23 mouse cellular contexts compared by ENCODE assay signal in the genomic region with DNA sequence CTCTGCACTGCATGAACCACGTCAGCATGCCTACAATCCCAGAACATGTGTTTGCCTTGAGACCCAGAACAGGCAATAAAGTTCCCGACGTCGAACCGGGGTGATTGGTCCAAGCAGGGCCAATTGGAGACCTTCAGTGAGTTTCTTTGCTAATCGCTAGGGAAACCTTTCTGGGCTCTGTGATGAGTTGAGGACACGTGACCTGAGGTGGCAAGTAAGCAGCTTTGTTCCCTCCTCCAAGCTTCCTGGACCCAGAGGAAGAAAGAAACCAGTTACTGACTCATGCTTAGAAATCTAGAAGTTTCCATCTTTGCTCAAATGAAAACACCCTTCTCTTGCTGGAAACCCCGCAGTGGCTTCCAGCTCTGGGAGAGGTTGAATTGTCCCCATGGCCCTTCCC. TPM values are rescaled to one million over a fixed set of nuclear protein-coding genes. Genes with fewer than 3 reads are reported as not detected.
A peak's percentile ranks its signal among the peaks of the same experiment; 100 is the strongest.
DNase-seq lines count a peak whose midpoint lies in the region; ATAC-seq and TF ChIP-seq lines count a peak whose summit lies in the region.
"Had no signal": no experiment of that assay in that cellular context is flagged by ENCODE, and none has a peak within 500 bp of the region (broad histone marks: within the 10 kb centered on the region; RNA-seq: fewer than 3 reads in every experiment).

No protein-coding gene starts in this region.

- H3K4me3 ChIP-seq in heart, embryonic 13.5 days, result no peak overlapping the region
- H3K4me3 ChIP-seq in lung, postnatal 0 days (ENCODE audit: low read depth, low read length), result no peak overlapping the region
- no peak overlapping the region for H3K4me3 ChIP-seq in brown adipose tissue, adult 24 weeks (ENCODE audit: insufficient read depth, low read depth, low read length)
- H3K4me3 ChIP-seq: forebrain, embryonic 12.5 days; heart, embryonic 12.5 days; hindbrain, embryonic 13.5 days; limb, embryonic 10.5 days; liver, embryonic 15.5 days; midbrain, embryonic 15.5 days; myocyte; neural tube, embryonic 13.5 days had no signal

- no peaks in the 10 kb centered on the region for H3K27me3 ChIP-seq in heart, embryonic 13.5 days (replicated peaks)
- H3K27me3 ChIP-seq in lung, postnatal 0 days (replicated peaks; ENCODE audit: insufficient read depth, low read length), result no peaks in the 10 kb centered on the region
- H3K27me3 ChIP-seq: heart, embryonic 12.5 days; hindbrain, embryonic 13.5 days; liver, embryonic 15.5 days; midbrain, embryonic 15.5 days; neural tube, embryonic 13.5 days had no signal

- WGBS in heart, embryonic 13.5 days, result 80% methylated on average over 8 of the region's 8 CpGs
- WGBS in lung, postnatal 0 days, result 78% methylated on average over 8 of the region's 8 CpGs

- H3K27ac ChIP-seq in heart, embryonic 13.5 days (replicated peaks), result 0 out of 2 replicates have a peak overlapping the region, but pooled peaks have one; percentile 76
- H3K27ac ChIP-seq in lung, postnatal 0 days (ENCODE audit: low read length), result peak overlapping the region; percentile 47
- H3K27ac ChIP-seq in brown adipose tissue, adult 24 weeks (replicated peaks; ENCODE audit: low read depth, low read length), result 0 out of 2 replicates have a peak overlapping the region, but pooled peaks have one; percentile 8
- H3K27ac ChIP-seq: forebrain, embryonic 12.5 days; hindbrain, embryonic 13.5 days; liver, embryonic 15.5 days; macrophage; midbrain, embryonic 15.5 days; neural tube, embryonic 13.5 days had no signal

- H3K4me2 ChIP-seq in heart, embryonic 13.5 days, result no peak overlapping the region
- no peak overlapping the region for H3K4me2 ChIP-seq in lung, postnatal 0 days (replicated peaks; ENCODE audit: low read depth, low read length)
- H3K4me2 ChIP-seq: forebrain, embryonic 12.5 days; heart, embryonic 12.5 days; hindbrain, embryonic 13.5 days; liver, embryonic 15.5 days; midbrain, embryonic 15.5 days; neural tube, embryonic 13.5 days had no signal

- no peak overlapping the region for H3K9ac ChIP-seq in heart, embryonic 13.5 days
- no peak overlapping the region for H3K9ac ChIP-seq in lung, postnatal 0 days (replicated peaks; ENCODE audit: low read depth)
- H3K9ac ChIP-seq: forebrain, embryonic 12.5 days; heart, embryonic 12.5 days; hindbrain, embryonic 13.5 days; liver, embryonic 15.5 days; midbrain, embryonic 15.5 days; neural tube, embryonic 13.5 days had no signal

- no peaks in the 10 kb centered on the region for H3K36me3 ChIP-seq in heart, embryonic 13.5 days
- H3K36me3 ChIP-seq in lung, postnatal 0 days (ENCODE audit: insufficient read depth, low read length), result no peaks in the 10 kb centered on the region
- H3K36me3 ChIP-seq: forebrain, embryonic 12.5 days; heart, embryonic 12.5 days; hindbrain, embryonic 13.5 days; limb, embryonic 10.5 days; liver, embryonic 15.5 days; midbrain, embryonic 15.5 days; neural tube, embryonic 13.5 days had no signal

- H3K9me3 ChIP-seq in heart, embryonic 13.5 days, result no peaks in the 10 kb centered on the region
- H3K9me3 ChIP-seq in lung, postnatal 0 days (ENCODE audit: low read length), result no peaks in the 10 kb centered on the region
- H3K9me3 ChIP-seq: forebrain, embryonic 12.5 days; heart, embryonic 12.5 days; hindbrain, embryonic 13.5 days; limb, embryonic 10.5 days; liver, embryonic 15.5 days; midbrain, embryonic 15.5 days; neural tube, embryonic 13.5 days had no signal

- ATAC-seq in heart, embryonic 13.5 days (ENCODE audit: extremely low read depth, insufficient number of reproducible peaks, low FRiP score, low TSS enrichment), result no peak
- ATAC-seq in lung, postnatal 0 days, result no peak
- ATAC-seq: midbrain, embryonic 15.5 days had no signal

- no peak for DNase-seq in heart, adult 11 months
- DNase-seq in lung, postnatal 0 days (ENCODE audit: low spot score), result no peak
- no peak for DNase-seq in lung, postnatal 14 days
- no peak for DNase-seq in urinary bladder, adult 2 months (ENCODE audit: low spot score)
- no peak for DNase-seq in testis, postnatal 14 days (ENCODE audit: low spot score)
- DNase-seq: cerebellum, adult 11 months; cerebellum, postnatal 10 days; liver; retina, postnatal 1 day; right cerebral cortex, postnatal 25 days; spleen, adult 18-20 months; thymus, postnatal 36 days had no signal

- TF ChIP-seq EP300 in lung, postnatal 0 days (IDR thresholded peaks at IDR 0.05), result no peak

- peaks cover 24% of the 10 kb centered on the region for H3K4me1 ChIP-seq in heart, embryonic 13.5 days
- peaks cover 11% of the 10 kb centered on the region; the same call in 1 of the 2 replicates for H3K4me1 ChIP-seq in lung, postnatal 0 days (ENCODE audit: insufficient read depth, low read depth, low read length)
- peaks cover 12% of the 10 kb centered on the region for H3K4me1 ChIP-seq in brown adipose tissue, adult 24 weeks (ENCODE audit: control insufficient read depth, insufficient read depth, insufficient read length, low read length)
- H3K4me1 ChIP-seq: liver, embryonic 15.5 days; midbrain, embryonic 15.5 days had no signal

- TF ChIP-seq CTCF in lung, postnatal 0 days (IDR thresholded peaks at IDR 0.05), result no peak

RNA-seq across cellular contexts. Expression of gene Ptges, which starts 16.6 kb away (rescaled TPM):
- polyA plus RNA-seq in heart, embryonic 13.5 days (2015; fragmentation: Nextera tagmentation; extraction: Ambion mirVana), result 2.3 and 5.0 TPM in 2 replicates
- polyA plus RNA-seq in lung, postnatal 0 days (2015; fragmentation: Nextera tagmentation; extraction: Ambion mirVana), result 20.0 and 29.8 TPM in 2 replicates
- 15.6 and 20.6 TPM in 2 replicates for polyA plus RNA-seq in brown adipose tissue, adult 24 weeks (2012; ENCODE audit: insufficient read depth, insufficient read length, missing spikeins)
- 64.8 and 69.3 TPM in 2 replicates for polyA plus RNA-seq in urinary bladder, adult 2 months (2012; rRNA removed)

RNA-seq across cellular contexts. Expression of gene Tor1b, which starts 39.7 kb away (rescaled TPM):
- polyA plus RNA-seq in heart, embryonic 13.5 days (2015; fragmentation: Nextera tagmentation; extraction: Ambion mirVana), result 23.3 and 24.3 TPM in 2 replicates
- polyA plus RNA-seq in lung, postnatal 0 days (2015; fragmentation: Nextera tagmentation; extraction: Ambion mirVana), result 23.3 and 24.6 TPM in 2 replicates
- polyA plus RNA-seq in brown adipose tissue, adult 24 weeks (2012; ENCODE audit: insufficient read depth, insufficient read length, missing spikeins), result 13.7 and 14.0 TPM in 2 replicates
- 45.0 and 47.1 TPM in 2 replicates for polyA plus RNA-seq in urinary bladder, adult 2 months (2012; rRNA removed)

RNA-seq across cellular contexts. Expression of gene Tor1a, which starts 54.7 kb away (rescaled TPM):
- polyA plus RNA-seq in heart, embryonic 13.5 days (2015; fragmentation: Nextera tagmentation; extraction: Ambion mirVana), result 54.9 and 55.1 TPM in 2 replicates
- polyA plus RNA-seq in lung, postnatal 0 days (2015; fragmentation: Nextera tagmentation; extraction: Ambion mirVana), result 54.6 and 57.5 TPM in 2 replicates
- polyA plus RNA-seq in brown adipose tissue, adult 24 weeks (2012; ENCODE audit: insufficient read depth, insufficient read length, missing spikeins), result 20.5 and 26.0 TPM in 2 replicates
- polyA plus RNA-seq in urinary bladder, adult 2 months (2012; rRNA removed), result 36.9 and 46.8 TPM in 2 replicates

Comparison
In these comparisons a context has a peak if more than half of its experiments do, and no peak if none do; other contexts are left out.
1. H3K27ac ChIP-seq: peak in every context shown above with its lines; median percentile 76 in heart, embryonic 13.5 days; 47 in lung, postnatal 0 days; 8 in brown adipose tissue, adult 24 weeks.